10 mouse cellular contexts compared by ENCODE assay signal in genomic region chr14:92764354-92764753, GRCm38 (mm10).
DNase-seq lines count a peak whose midpoint lies in the region; ATAC-seq and TF ChIP-seq lines count a peak whose summit lies in the region.
"Had no signal": no experiment of that assay in that cellular context is flagged by ENCODE, and none has a peak within 500 bp of the region (broad histone marks: within the 10 kb centered on the region; RNA-seq: fewer than 3 reads in every experiment).

No protein-coding gene starts in this region.

- peak; percentile 3 to 6 for DNase-seq in kidney, postnatal 4 days
- no peak for DNase-seq in kidney, postnatal 25 days
- peak; percentile 15 for DNase-seq in 3T3-L1 (ENCODE audit: low read depth, low spot score)
- DNase-seq in 416B (ENCODE audit: low read depth): peak; percentile 11
- no peak for DNase-seq in brain, embryonic 14.5 days (ENCODE audit: low read depth)
- DNase-seq in MN1 (ENCODE audit: low spot score): no peak
- no peak for DNase-seq in heart, postnatal 10 days
- DNase-seq: cerebellum, adult 2 months; kidney, adult 11 months had no signal

- ATAC-seq in frontal cortex, adult (ENCODE audit: low TSS enrichment): no peak

- intact Hi-C loops in heart, postnatal 10 days (cut with DNase I): no loop called here

- TF ChIP-seq CTCF in brain, embryonic 14.5 days (IDR thresholded peaks at IDR 0.05; ENCODE audit: borderline replicate concordance, extremely low read depth, insufficient read depth, insufficient read length): peak; percentile 59; the same call in 1 of the 2 replicates

- TF ChIP-seq POLR2A in brain, embryonic 14.5 days (IDR thresholded peaks at IDR 0.05; ENCODE audit: borderline replicate concordance, extremely low read depth, insufficient read depth, insufficient read length, poor library complexity, severe bottlenecking): no peak

Comparison
In these comparisons a context has a peak if more than half of its experiments do, and no peak if none do; other contexts are left out.
1. DNase-seq: peak in kidney, postnatal 4 days (2 of 2), 3T3-L1 (single experiment) and 416B (single experiment); none in kidney, postnatal 25 days (0 of 2), brain, embryonic 14.5 days (single experiment), MN1 (single experiment) and heart, postnatal 10 days (0 of 2).